Mouse (Mus musculus) spleen, adult 2 months (tissue): ENCODE results near the gene Gm21704. TPM values are rescaled to one million over a fixed set of nuclear protein-coding genes. Genes with fewer than 3 reads are reported as not detected.
A peak's percentile ranks its signal among the peaks of the same experiment; 100 is the strongest.
"Not testable (repeated sequence)": the region's sequence is repeated elsewhere in the genome, so short reads cannot be mapped to it uniquely, and the experiment has no call there.

ENCODE experiments used
- DNase-seq, 2 experiments: peaks; one replicate each; pipeline versions ENCODE4 v3.0.0 to v3.0.0-alpha.2; 2012 to 2021; ENCODE audit warnings: low spot score in 2 of 2, low read depth in 1 of 2
- H3K27ac ChIP-seq: fragments of 200-500 bp; 2 replicates; pipeline ENCODE4 v1.5.1; 2012; ENCODE audit warnings: low read length, inconsistent platforms; ENCODE audit not compliant: insufficient read depth
- H3K27me3 ChIP-seq: fragments of 200-500 bp; 2 replicates; pipeline ENCODE4 v1.6.1; 2012; ENCODE audit warnings: mild to moderate bottlenecking, moderate library complexity, low read length, inconsistent platforms; ENCODE audit not compliant: control insufficient read depth, insufficient read depth
- H3K36me3 ChIP-seq: fragments of 200-500 bp; 2 replicates; pipeline ENCODE4 v1.6.1; 2012; ENCODE audit warnings: mild to moderate bottlenecking, low read length, inconsistent platforms; ENCODE audit not compliant: control insufficient read depth, insufficient read depth
- H3K4me1 ChIP-seq: fragments of 200-500 bp; 2 replicates; pipeline ENCODE4 v1.6.1; 2011; ENCODE audit warnings: inconsistent platforms; ENCODE audit not compliant: control insufficient read depth, insufficient read depth, insufficient read length
- H3K4me3 ChIP-seq: fragments of 200-500 bp; 2 replicates; pipeline ENCODE4 v1.5.1; 2011; ENCODE audit warnings: mild to moderate bottlenecking, inconsistent platforms; ENCODE audit not compliant: insufficient read depth, insufficient read length; ENCODE audit errors: extremely low read depth
- WGBS: fragments of 180-500 bp; shearing (Covaris S2); methylation state at CpG from one replicate; pipeline ENCODE4 v1.1.7; 2018; 5-methylcytosine and 5-hydroxymethylcytosine counted together
- polyA plus RNA-seq: library from polyadenylated mRNA; depleted of rRNA; stranded (reverse); fragments of >200 nt; gene quantifications from 2 replicates; pipeline ENCODE4 v1.2.3, GENCODE M21; 2012; rRNA removed

Gene Gm21704
- not detected in 2 replicates for polyA plus RNA-seq

- not testable (repeated sequence) for H3K36me3 ChIP-seq, DNase-seq, H3K27ac ChIP-seq, H3K27me3 ChIP-seq, H3K4me1 ChIP-seq, H3K4me3 ChIP-seq
- no CpG with 5 or more reads among the region's 9 CpGs for WGBS
Measured at GRCm38 (mm10) chrY:3410067-3410466, at the start of gene Gm21704, which contains the start of gene Gm21708. Gm21704 (minus strand) TSS chrY:3410167. Gm21708 (minus strand) TSS chrY:3410167.

DNA sequence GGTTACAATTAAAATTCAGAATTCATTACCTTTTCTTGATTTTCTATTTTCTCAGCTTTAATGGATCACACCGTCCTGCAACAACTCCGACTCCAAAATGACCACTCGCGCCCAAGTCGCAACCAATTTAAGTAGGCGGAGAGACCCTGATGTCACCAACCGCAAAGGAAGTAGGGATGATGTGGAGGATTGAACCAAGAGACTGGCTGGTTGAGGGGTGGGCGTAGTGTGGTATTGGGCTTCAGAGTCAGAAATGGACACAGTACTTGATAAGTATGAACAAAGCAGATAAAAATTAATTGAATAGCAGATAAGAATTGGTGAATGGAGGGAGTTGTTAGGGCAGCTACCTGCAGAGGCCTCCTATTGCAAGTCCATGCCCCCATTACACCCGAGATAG lies 64.7 kb downstream of the Gm21704 start, which contains the start of gene Gm21693:
TSS of gene Gm21693 (minus strand) at position 101 of the 400 bp plus-strand sequence.
- not testable (repeated sequence) for DNase-seq, H3K27ac ChIP-seq, H3K36me3 ChIP-seq, H3K27me3 ChIP-seq, H3K4me3 ChIP-seq, H3K4me1 ChIP-seq
- no CpG with 5 or more reads among the region's 9 CpGs for WGBS

- H3K27me3 ChIP-seq, H3K36me3 ChIP-seq, H3K4me3 ChIP-seq, H3K27ac ChIP-seq, H3K4me1 ChIP-seq: not testable (repeated sequence)
- peak in 1 of 2 experiments; percentile 1 for DNase-seq
- WGBS = no CpG with 5 or more reads among the region's 11 CpGs
Measured at GRCm38 (mm10) chrY:3340661-3341060, 69.3 kb downstream of the Gm21704 start.

Other genes with a start within 250 kb of the Gm21704 start
- gene Gm21677, start 103.7 kb downstream of the Gm21704 start, polyA plus RNA-seq = not detected in 2 replicates
- not detected in 2 replicates for gene Gm21693, start 64.8 kb downstream of the Gm21704 start, polyA plus RNA-seq
- gene Gm21708, start within 50 bp of the Gm21704 start, polyA plus RNA-seq = not detected in 2 replicates